Mouse (Mus musculus) liver, postnatal 0 days (tissue): Measurements from ENCODE around the gene Kcnn1. TPM values are rescaled to one million over a fixed set of nuclear protein-coding genes. Genes with fewer than 3 reads are reported as not detected.

Experiments
- ATAC-seq: fragments of 200-750 bp; cut with Nextera tagmentation; 2 replicates; pipeline ENCODE4 v1.8.0; 2017; ENCODE audit warnings: mild to moderate bottlenecking, moderate library complexity
- DNase-seq: peaks from one replicate; pipeline ENCODE4 v3.0.0-alpha.2; 2016
- H3K27ac ChIP-seq: fragments of 300-500 bp; sonication (generic); 2 replicates; pipeline ENCODE4 v1.5.1; 2014; ENCODE audit warnings: antibody characterized with exemption, moderate library complexity, mild to moderate bottlenecking, low read depth
- H3K27me3 ChIP-seq: fragments of 300-500 bp; sonication (generic); 2 replicates; pipeline ENCODE4 v1.6.1; 2014; ENCODE audit warnings: low read length, control low read depth, mixed read lengths; ENCODE audit not compliant: insufficient read depth
- H3K36me3 ChIP-seq: fragments of 300-500 bp; sonication (generic); replicated peaks from 2 replicates; pipeline ENCODE4 v1.6.1; 2014; ENCODE audit warnings: mild to moderate bottlenecking, control low read depth, low read length, moderate library complexity, mixed read lengths; ENCODE audit not compliant: insufficient read depth
- H3K4me1 ChIP-seq: fragments of 300-500 bp; sonication (generic); 2 replicates; pipeline ENCODE4 v1.6.1; 2014; ENCODE audit warnings: antibody characterized with exemption, mild to moderate bottlenecking, control low read depth; ENCODE audit not compliant: insufficient read depth
- H3K4me2 ChIP-seq: fragments of 300-500 bp; sonication (generic); 2 replicates; pipeline ENCODE4 v1.6.1; 2014; ENCODE audit warnings: low read depth, mild to moderate bottlenecking, low read length, moderate library complexity, mixed read lengths
- H3K4me3 ChIP-seq: fragments of 300-500 bp; sonication (generic); 2 replicates; pipeline ENCODE4 v1.5.1; 2014; ENCODE audit warnings: low read depth, low read length
- H3K9ac ChIP-seq: fragments of 300-500 bp; sonication (generic); replicated peaks from 2 replicates; pipeline ENCODE4 v1.6.1; 2014; ENCODE audit warnings: mild to moderate bottlenecking, moderate library complexity
- H3K9me3 ChIP-seq: fragments of 300-500 bp; sonication (generic); 2 replicates; pipeline ENCODE4 v1.6.1; 2016; ENCODE audit warnings: mild to moderate bottlenecking, control low read depth, low read length, mixed read lengths
- CTCF ChIP-seq: sonication (generic); IDR thresholded peaks from 2 replicates; pipeline ENCODE4 v1.5.1; 2016; ENCODE audit warnings: antibody characterized with exemption, low read depth
- EP300 ChIP-seq: IDR thresholded peaks from 2 replicates; pipeline ENCODE4 v1.6.1; 2016; ENCODE audit warnings: antibody characterized with exemption, low read depth, mild to moderate bottlenecking
- WGBS: fragments of 180-500 bp; shearing (Covaris S2); extraction: QIAGEN DNeasy Blood & Tissue Kit; methylation state at CpG from one replicate; pipeline ENCODE4 v1.1.7; 2014; ENCODE audit not compliant: insufficient replicate concordance; 5-methylcytosine and 5-hydroxymethylcytosine counted together
- polyA plus RNA-seq: library from polyadenylated mRNA; unstranded; fragments of >200 nt; fragmentation: Nextera tagmentation; extraction: Ambion mirVana; gene quantifications from 2 replicates; pipeline ENCODE4 v1.2.1, GENCODE M21; 2015

The Kcnn1 gene
- polyA plus RNA-seq: 0.19 and 0.45 TPM in 2 replicates

DNA sequence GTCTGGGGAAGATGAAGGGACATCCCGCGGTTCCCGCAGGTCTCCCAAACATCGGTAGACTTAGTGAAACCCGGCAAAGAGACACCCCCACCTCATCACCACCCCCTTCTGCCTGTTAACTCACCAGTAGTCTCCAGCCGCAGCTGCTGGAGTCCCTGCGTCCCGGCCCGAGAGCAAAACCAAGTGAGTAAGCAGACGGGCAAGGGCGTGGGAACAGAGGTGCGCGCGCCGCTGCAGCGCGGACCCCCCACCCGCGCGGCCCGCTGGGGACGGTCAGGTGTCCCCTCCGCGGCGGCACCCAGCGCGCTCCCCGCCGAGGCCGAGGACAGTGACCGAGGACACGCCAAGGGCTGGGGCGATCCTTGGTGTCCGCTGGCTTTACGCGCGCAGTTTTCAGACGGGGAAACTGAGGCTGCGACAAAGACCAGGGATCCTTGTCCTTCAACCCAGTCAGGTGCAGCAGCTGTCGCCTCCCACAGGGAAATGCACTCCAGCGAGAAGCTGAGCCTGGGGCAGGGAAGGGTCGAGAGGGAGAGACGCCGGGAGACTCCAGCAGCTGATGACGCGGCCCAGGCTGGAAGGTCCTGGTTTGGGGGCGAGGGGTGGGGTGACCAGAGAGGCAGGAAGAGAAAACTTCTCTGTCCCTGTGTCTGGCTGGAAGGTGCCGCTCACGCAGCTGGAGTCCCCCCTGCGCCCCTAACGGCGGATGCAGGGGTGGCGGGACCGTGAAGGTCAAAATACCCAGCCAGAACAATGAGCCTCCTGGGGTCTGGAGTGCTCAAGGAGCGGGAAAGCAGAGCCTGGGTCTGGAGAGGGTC is at the start of gene Kcnn1:
TSS of gene Kcnn1 (minus strand) at position 435 of the 818 bp plus-strand sequence.
- DNase-seq: peak; percentile 30
- peak within 1 kb of the TSS; percentile 64 for H3K4me3 ChIP-seq
- H3K4me2 ChIP-seq: peak within 1 kb of the TSS; percentile 52
- H3K9ac ChIP-seq: no peak within 1 kb of the TSS
- no peak within 1 kb of the TSS for H3K27ac ChIP-seq
- H3K27me3 ChIP-seq: peaks cover 42% of the 10 kb centered on the region
- under 1% methylated on average over 55 of the region's 55 CpGs for WGBS
- no peaks in the 10 kb centered on the region for H3K9me3 ChIP-seq
- H3K36me3 ChIP-seq: 0 out of 2 replicates have a peak, but pooled peaks cover 4% of the 10 kb centered on the region
- peaks cover 37% of the 10 kb centered on the region for H3K4me1 ChIP-seq
- no peak for TF ChIP-seq EP300
- TF ChIP-seq CTCF: peak; percentile 39
- ATAC-seq: no peak

DNA sequence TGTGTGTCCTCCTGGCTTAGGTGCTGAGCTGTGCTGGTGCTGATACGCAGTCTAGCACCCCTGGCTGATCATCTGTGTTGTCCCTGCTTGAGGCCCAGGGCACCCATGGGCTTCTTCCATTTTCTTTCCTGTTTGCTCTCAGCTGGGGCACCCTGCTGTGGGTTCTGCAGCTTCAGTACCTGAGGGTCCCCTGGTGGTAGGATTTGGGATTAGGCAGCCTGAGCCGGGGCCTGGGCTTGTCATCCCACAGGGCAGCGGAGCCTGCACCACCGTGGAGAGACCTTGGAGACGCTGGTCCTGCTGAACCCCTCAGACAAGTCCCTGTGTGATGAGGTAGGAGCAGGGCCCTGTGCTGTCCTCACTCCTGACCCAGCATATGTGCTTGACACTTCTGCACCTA is 48.5 kb upstream of the Kcnn1 start:
- Histone ChIP-seq H3K9me3 (no peaks in the 10 kb centered on the region), H3K36me3 (peaks cover 46% of the 10 kb centered on the region), H3K4me1 (peaks cover 9% of the 10 kb centered on the region), H3K27ac (no peak overlapping the region), H3K4me3 (no peak overlapping the region), H3K9ac (no peak overlapping the region), H3K27me3 (no peaks in the 10 kb centered on the region), H3K4me2 (no peak overlapping the region)
- no peak for ATAC-seq
- WGBS: 81% methylated on average over 5 of the region's 5 CpGs
- TF ChIP-seq CTCF (peak; percentile 33; the same call in 1 of the 2 replicates), EP300 (no peak)
- DNase-seq: no peak

DNA sequence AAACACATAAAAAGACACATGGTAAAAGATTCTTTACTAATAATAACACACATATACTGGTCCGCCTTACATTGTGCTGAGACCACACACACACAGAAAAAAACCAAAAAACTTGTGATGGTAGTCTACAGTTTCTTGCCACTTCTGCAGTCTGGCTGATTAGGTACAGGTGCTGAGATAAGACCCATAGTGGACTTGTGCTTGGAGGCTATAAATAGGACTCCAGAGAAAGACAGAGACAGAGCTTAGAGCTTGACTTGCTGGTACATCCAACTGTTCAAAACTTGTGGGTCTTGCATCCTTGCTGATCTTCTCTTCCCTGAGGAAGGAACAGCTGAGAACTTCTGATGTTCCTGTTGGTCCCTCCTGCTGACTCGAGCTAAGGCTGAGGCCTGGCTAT is 44.5 kb upstream of the Kcnn1 start:
- WGBS: 54% methylated on average over 2 of the region's 2 CpGs
- Histone ChIP-seq H3K27ac (no peak overlapping the region), H3K27me3 (no peaks in the 10 kb centered on the region), H3K36me3 (peaks cover 13% of the 10 kb centered on the region), H3K9me3 (no peaks in the 10 kb centered on the region), H3K9ac (no peak overlapping the region; the same call in 1 of the 2 replicates), H3K4me1 (peaks cover 23% of the 10 kb centered on the region), H3K4me2 (no peak overlapping the region), H3K4me3 (no peak overlapping the region)
- ATAC-seq (no peak), DNase-seq (no peak)
- TF ChIP-seq EP300 (no peak), CTCF (no peak)

DNA sequence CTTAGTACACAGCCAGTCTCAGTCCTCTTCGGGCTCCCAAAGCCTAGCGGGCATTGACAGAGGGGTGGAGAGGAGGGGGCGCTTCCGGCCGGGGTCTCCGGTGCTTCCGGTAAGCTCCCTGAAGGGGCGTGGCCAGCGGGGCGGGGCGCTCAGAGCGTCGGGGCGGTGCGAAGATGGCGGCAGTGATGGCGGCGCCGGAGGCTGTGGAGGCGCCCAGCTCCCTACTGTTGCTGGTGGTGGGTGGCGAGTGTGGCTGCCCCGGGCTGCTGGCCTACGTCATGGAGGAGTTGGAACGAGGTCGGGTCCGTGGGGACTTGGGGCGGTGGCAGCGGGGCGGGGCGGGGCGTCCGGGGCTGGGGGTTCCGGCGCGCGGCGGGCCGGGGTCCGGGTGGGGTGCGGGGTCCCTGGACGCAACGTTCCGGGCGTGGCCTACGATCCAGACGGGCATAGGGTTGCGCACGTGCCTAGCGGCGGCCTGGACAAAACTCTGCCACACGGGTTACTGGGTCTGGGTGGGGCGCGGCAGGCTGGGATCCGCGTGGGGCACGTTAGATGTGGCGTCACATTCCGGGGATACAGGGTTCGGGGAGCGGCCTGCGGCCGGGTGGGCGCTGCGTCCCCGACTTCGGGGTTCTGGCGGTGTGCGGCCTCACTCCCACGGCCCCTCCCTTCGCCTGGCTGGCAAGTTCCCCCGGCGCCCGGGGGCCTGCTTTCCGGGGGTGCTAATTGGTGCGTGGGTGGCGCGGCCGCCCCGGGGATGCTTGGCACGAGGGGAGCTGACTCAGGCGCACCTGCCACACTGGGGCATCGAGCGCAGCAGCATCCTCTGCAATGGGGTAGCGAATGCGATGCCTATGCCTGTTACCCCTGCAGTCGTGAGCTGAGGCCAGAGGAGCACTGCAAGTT is 43.0 kb upstream of the Kcnn1 start, which contains the start of gene Map1s:
TSS of gene Map1s (plus strand) at position 102 of the 906 bp plus-strand sequence.
- H3K4me3 ChIP-seq: peak within 1 kb of the TSS; percentile 64
- peaks cover 3% of the 10 kb centered on the region; the same call in 1 of the 2 replicates for H3K36me3 ChIP-seq
- ATAC-seq: peak; percentile 79
- peak within 1 kb of the TSS; percentile 93 for H3K4me2 ChIP-seq
- peak; percentile 84 for DNase-seq
- peaks cover 23% of the 10 kb centered on the region for H3K4me1 ChIP-seq
- H3K9ac ChIP-seq: peak within 1 kb of the TSS; percentile 71
- H3K27me3 ChIP-seq: no peaks in the 10 kb centered on the region
- no peak for TF ChIP-seq EP300
- no peak for TF ChIP-seq CTCF
- WGBS: under 1% methylated on average over 66 of the region's 86 CpGs
- peak within 1 kb of the TSS; percentile 75 for H3K27ac ChIP-seq
- H3K9me3 ChIP-seq: no peaks in the 10 kb centered on the region

DNA sequence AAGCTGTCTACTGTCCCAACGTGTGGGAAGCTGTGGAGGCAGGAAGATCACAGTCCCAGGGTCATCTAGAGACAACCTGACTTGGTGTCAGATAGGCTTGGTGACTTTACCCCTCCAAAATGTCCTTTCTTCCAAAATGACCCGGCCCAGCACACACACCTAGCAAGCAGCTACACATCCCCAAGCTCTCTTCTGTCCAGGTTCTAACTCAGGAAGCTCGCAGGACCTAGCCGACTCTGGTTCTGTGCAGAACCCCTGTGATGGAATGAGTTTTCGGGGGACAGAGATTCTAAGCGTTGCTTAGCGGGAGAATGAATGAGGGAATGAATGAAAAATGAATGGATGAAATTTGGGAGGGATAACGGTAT is 42.4 kb upstream of the Kcnn1 start:
- Histone ChIP-seq H3K4me2 (peak overlapping the region; percentile 93), H3K9ac (peak overlapping the region; percentile 71), H3K27me3 (no peaks in the 10 kb centered on the region), H3K9me3 (no peaks in the 10 kb centered on the region), H3K4me1 (peaks cover 23% of the 10 kb centered on the region), H3K27ac (peak overlapping the region; percentile 75; the same call in 1 of the 2 replicates), H3K4me3 (peak overlapping the region; percentile 64), H3K36me3 (no peaks in the 10 kb centered on the region)
- WGBS: 6% methylated on average over 8 of the region's 8 CpGs
- TF ChIP-seq EP300 (no peak), CTCF (no peak)
- DNase-seq (no peak), ATAC-seq (no peak)

DNA sequence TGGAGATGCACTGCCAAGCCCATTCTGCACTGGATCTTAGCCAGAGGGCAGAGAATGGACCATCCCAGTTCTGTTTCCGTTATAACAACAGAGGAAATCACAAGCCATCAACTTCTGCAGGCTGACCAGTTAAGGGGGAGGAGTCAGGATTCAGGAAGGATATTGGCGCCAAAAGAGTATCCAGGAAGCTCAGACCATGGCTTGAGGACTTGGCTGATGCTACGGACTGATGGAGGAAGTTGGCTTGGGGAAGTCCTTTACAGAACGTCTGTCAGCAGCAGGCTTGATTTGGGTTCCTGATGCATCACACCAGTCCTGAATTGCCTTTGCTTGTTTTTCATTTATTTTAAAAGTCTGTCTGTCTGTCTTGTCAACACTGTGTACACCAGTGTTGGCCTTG is 41.5 kb upstream of the Kcnn1 start:
- no peak for TF ChIP-seq EP300
- no peak for TF ChIP-seq CTCF
- Histone ChIP-seq H3K27ac (peak overlapping the region; percentile 75; the same call in 1 of the 2 replicates), H3K27me3 (no peaks in the 10 kb centered on the region), H3K4me3 (no peak overlapping the region), H3K36me3 (no peaks in the 10 kb centered on the region), H3K9ac (no peak overlapping the region), H3K9me3 (no peaks in the 10 kb centered on the region), H3K4me2 (no peak overlapping the region), H3K4me1 (peaks cover 23% of the 10 kb centered on the region)
- no peak; the same call in 1 of the 2 replicates for ATAC-seq
- DNase-seq: peak; percentile 20
- WGBS: 21% methylated on average over 4 of the region's 4 CpGs
